Mouse (Mus musculus) testis, postnatal 14 days (tissue): ENCODE measurements around the gene Atp5g1.

Experiments used
- DNase-seq: peaks from one replicate; pipeline ENCODE4 v3.0.0; 2021; ENCODE audit warnings: low spot score

Gene Atp5g1

GRCm38 (mm10) chr11:96028130-96028529 lies 47.3 kb downstream of the Atp5g1 start:
- no peak for DNase-seq

GRCm38 (mm10) chr11:96020622-96021021 lies 54.8 kb downstream of the Atp5g1 start:
- DNase-seq = no peak
